Mouse (Mus musculus) bone marrow, adult 2 months (tissue): Measurements from ENCODE around the gene Dld.

Source experiments
- CTCF ChIP-seq: fragments of 200-500 bp; IDR thresholded peaks from 2 replicates; pipeline ENCODE4 v1.5.1; 2011; ENCODE audit warnings: low read length, control low read depth; ENCODE audit not compliant: control insufficient read depth, insufficient read depth
- POLR2A ChIP-seq: fragments of 200-500 bp; IDR thresholded peaks from 2 replicates; pipeline ENCODE4 v1.6.1; 2011; ENCODE audit warnings: low read depth, mild to moderate bottlenecking, control low read depth, low read length, borderline replicate concordance; ENCODE audit not compliant: control insufficient read depth

DNA sequence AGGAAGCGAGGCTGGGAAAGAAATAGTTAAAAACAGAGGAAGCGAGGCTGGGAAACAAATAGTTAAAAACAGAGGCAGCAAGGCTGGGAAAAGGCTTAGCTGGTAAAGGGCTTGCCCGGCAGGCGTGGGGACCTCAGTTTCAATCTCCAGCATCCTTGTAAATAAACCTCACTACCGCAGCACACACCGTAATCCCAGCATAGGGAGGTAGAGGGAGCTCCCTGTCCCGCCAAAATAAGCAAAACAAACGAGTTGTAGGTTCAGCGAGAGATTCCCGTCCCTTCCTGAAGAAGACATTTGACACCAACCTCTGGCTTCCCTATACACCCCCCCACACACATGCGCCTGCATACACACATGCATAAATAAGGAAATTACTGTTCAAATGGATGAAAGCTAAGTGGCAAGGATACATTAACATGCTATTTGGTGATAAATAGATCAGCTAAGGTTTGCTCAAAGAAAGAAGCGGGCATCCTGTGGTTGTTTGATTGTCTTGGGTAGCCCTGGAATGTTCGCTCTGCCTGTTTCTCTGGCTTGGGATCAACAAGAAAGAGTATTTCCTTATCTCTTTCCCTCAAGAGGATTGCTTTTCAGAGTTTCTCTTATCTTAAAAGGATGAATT lies 25.2 kb upstream of the Dld start:
- TF ChIP-seq CTCF (no peak), POLR2A (no peak)
